Mouse (Mus musculus) bone marrow, adult 2 months (tissue): ENCODE results near the gene Tcf23.

Experiments
- CTCF ChIP-seq: fragments of 200-500 bp; IDR thresholded peaks from 2 replicates; pipeline ENCODE4 v1.5.1; 2011; ENCODE audit warnings: low read length, control low read depth; ENCODE audit not compliant: control insufficient read depth, insufficient read depth
- POLR2A ChIP-seq: fragments of 200-500 bp; IDR thresholded peaks from 2 replicates; pipeline ENCODE4 v1.6.1; 2011; ENCODE audit warnings: low read depth, mild to moderate bottlenecking, control low read depth, low read length, borderline replicate concordance; ENCODE audit not compliant: control insufficient read depth

DNA sequence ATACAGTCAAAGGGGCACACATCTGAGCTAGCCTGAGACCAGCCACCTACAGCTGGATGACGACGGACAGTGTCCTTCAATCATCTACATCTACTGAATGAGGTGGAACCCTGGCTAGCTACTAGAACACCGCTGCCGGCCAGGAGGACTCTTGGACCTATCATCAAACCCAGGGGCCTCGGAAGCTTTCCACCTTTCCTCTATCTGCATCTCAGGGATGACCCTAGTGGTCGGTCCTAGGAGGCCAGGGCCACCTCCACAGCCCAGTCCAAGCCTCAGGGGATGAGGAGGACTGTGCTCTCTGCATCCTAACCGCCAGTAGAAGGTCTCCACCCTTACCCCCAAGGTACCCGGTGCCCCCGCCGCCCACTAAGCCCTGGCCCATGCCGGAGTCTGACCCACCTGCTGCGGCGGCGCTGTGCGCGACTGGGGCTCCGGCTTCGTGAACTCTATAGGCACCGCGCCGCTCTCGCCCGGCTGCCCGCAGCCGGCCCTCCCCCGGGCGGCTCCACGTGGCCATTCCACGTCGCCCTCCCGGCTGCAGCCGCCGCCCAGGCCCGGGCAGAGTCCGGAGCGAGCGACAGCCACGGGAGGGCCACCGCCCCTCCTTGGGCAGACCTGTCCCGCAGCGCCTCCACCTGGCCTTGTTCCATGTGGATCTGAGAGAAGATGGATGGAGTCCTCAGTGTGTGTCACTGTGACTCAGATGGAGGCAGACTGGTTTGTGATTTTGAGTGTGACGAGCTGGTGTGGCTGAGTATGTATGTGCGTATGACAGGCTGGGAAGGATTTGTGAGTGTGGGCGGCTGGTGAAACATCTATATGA, 23.3 kb upstream of the Tcf23 start, which contains the start of gene Cgref1:
- TF ChIP-seq CTCF (peak; percentile 14; the same call in 1 of the 2 replicates), POLR2A (no peak)
